Mouse (Mus musculus): ENCODE measurements around the gene Ubxn1.
"Not testable (repeated sequence)": the region's sequence is repeated elsewhere in the genome, so short reads cannot be mapped to it uniquely, and the experiment has no call there.

GRCm38 (mm10) chr19:8870381-8870780, 915 bp upstream of the Ubxn1 start:
- TF ChIP-seq CTCF (IDR thresholded peaks at IDR 0.05; ENCODE audit: borderline replicate concordance, control insufficient read depth, extremely low read depth, insufficient read depth, low read length, poor library complexity); POLR2A (IDR thresholded peaks at IDR 0.05; ENCODE audit: control insufficient read depth, extremely low read depth, insufficient read depth, low read length, poor library complexity): not testable (repeated sequence)

Measured in thymus, adult 2 months (tissue).